Mouse (Mus musculus) bone marrow, adult 2 months (tissue): ENCODE data around the gene Iqsec1. TPM values are rescaled to one million over a fixed set of nuclear protein-coding genes. Genes with fewer than 3 reads are reported as not detected.

Experiments used
- H3K27ac ChIP-seq: fragments of 200-500 bp; 2 replicates; pipeline ENCODE4 v1.5.1; 2012; ENCODE audit warnings: low read depth, mild to moderate bottlenecking, control low read depth, inconsistent platforms, low read length; ENCODE audit not compliant: control insufficient read depth, poor library complexity, insufficient read depth
- H3K4me1 ChIP-seq: fragments of 200-500 bp; 2 replicates; pipeline ENCODE4 v1.6.1; 2011; ENCODE audit warnings: low read length; ENCODE audit not compliant: control insufficient read depth, insufficient read depth
- H3K4me3 ChIP-seq: fragments of 200-500 bp; replicated peaks from 2 replicates; pipeline ENCODE3; 2011; ENCODE audit warnings: mild to moderate bottlenecking, low read depth, low read length, control low read depth; ENCODE audit not compliant: control insufficient read depth
- CTCF ChIP-seq: fragments of 200-500 bp; IDR thresholded peaks from 2 replicates; pipeline ENCODE4 v1.5.1; 2011; ENCODE audit warnings: low read length, control low read depth; ENCODE audit not compliant: control insufficient read depth, insufficient read depth
- POLR2A ChIP-seq: fragments of 200-500 bp; IDR thresholded peaks from 2 replicates; pipeline ENCODE4 v1.6.1; 2011; ENCODE audit warnings: low read depth, mild to moderate bottlenecking, control low read depth, low read length, borderline replicate concordance; ENCODE audit not compliant: control insufficient read depth
- WGBS: fragments of 180-500 bp; shearing (Covaris S2); methylation state at CpG from one replicate; pipeline ENCODE4 v1.1.7; 2018; 5-methylcytosine and 5-hydroxymethylcytosine counted together
- polyA plus RNA-seq: library from polyadenylated mRNA; stranded (reverse); fragments of >200 nt; gene quantifications from 2 replicates; pipeline ENCODE4 v1.2.4, GENCODE M21; 2011; ENCODE audit warnings: low replicate concordance; ENCODE audit not compliant: missing spikeins, insufficient read depth, insufficient read length

The Iqsec1 gene
- polyA plus RNA-seq, 1 experiment = 81.1 TPM

GRCm38 (mm10) chr6:90887024-90887775 lies 101.3 kb downstream of the Iqsec1 start:
- WGBS = 56% methylated on average over 5 of the region's 5 CpGs
- no peaks in the 10 kb centered on the region for H3K4me1 ChIP-seq
- no peak for TF ChIP-seq CTCF
- TF ChIP-seq POLR2A = no peak
- H3K27ac ChIP-seq = no peak overlapping the region
- no peak overlapping the region for H3K4me3 ChIP-seq

- TF ChIP-seq POLR2A = no peak
- no peak for TF ChIP-seq CTCF
- 86% methylated on average over 1 of the region's 1 CpGs for WGBS
- Histone ChIP-seq H3K4me1 (no peaks in the 10 kb centered on the region), H3K27ac (no peak overlapping the region), H3K4me3 (no peak overlapping the region)
Measured at GRCm38 (mm10) chr6:90885626-90886025, 102.9 kb downstream of the Iqsec1 start.

- no peak overlapping the region for H3K4me3 ChIP-seq
- WGBS = 46% methylated on average over 1 of the region's 1 CpGs
- TF ChIP-seq POLR2A = no peak
- TF ChIP-seq CTCF = no peak
- H3K27ac ChIP-seq = no peak overlapping the region
- no peaks in the 10 kb centered on the region for H3K4me1 ChIP-seq
Measured at GRCm38 (mm10) chr6:90884631-90885030, 103.9 kb downstream of the Iqsec1 start.

- no peak overlapping the region for H3K4me3 ChIP-seq
- no peak overlapping the region for H3K27ac ChIP-seq
- TF ChIP-seq POLR2A (no peak), CTCF (no peak)
- H3K4me1 ChIP-seq = no peaks in the 10 kb centered on the region
- WGBS = 83% methylated on average over 2 of the region's 2 CpGs
Measured at GRCm38 (mm10) chr6:90880975-90881374, 107.5 kb downstream of the Iqsec1 start.

- H3K27ac ChIP-seq = no peak overlapping the region
- TF ChIP-seq CTCF = no peak
- no peak for TF ChIP-seq POLR2A
- no peak overlapping the region for H3K4me3 ChIP-seq
- H3K4me1 ChIP-seq = no peaks in the 10 kb centered on the region
- WGBS = 74% methylated on average over 3 of the region's 3 CpGs
Measured at GRCm38 (mm10) chr6:90880404-90880803, 108.1 kb downstream of the Iqsec1 start.

GRCm38 (mm10) chr6:90871581-90871980 lies 116.9 kb downstream of the Iqsec1 start:
- 76% methylated on average over 8 of the region's 8 CpGs for WGBS
- Histone ChIP-seq H3K27ac (no peak overlapping the region), H3K4me1 (no peaks in the 10 kb centered on the region), H3K4me3 (no peak overlapping the region)
- TF ChIP-seq POLR2A (no peak), CTCF (no peak)

- no peak for TF ChIP-seq CTCF
- no peak for TF ChIP-seq POLR2A
- WGBS = 63% methylated on average over 3 of the region's 3 CpGs
- Histone ChIP-seq H3K4me3 (no peak overlapping the region), H3K4me1 (no peaks in the 10 kb centered on the region), H3K27ac (no peak overlapping the region)
Measured at GRCm38 (mm10) chr6:90868033-90868432, 120.5 kb downstream of the Iqsec1 start.

- TF ChIP-seq POLR2A (no peak), CTCF (no peak)
- Histone ChIP-seq H3K4me3 (no peak overlapping the region), H3K4me1 (no peaks in the 10 kb centered on the region), H3K27ac (no peak overlapping the region)
- WGBS = 76% methylated on average over 1 of the region's 1 CpGs
Measured at GRCm38 (mm10) chr6:90861370-90861769, 127.1 kb downstream of the Iqsec1 start.

- Histone ChIP-seq H3K27ac (no peak overlapping the region), H3K4me3 (no peak overlapping the region), H3K4me1 (no peaks in the 10 kb centered on the region)
- WGBS = 82% methylated on average over 1 of the region's 1 CpGs
- no peak for TF ChIP-seq POLR2A
- TF ChIP-seq CTCF = no peak
Measured at GRCm38 (mm10) chr6:90857844-90858243, 130.6 kb downstream of the Iqsec1 start.
